Mouse (Mus musculus): ENCODE measurements around the gene Fam171a2. TPM values are rescaled to one million over a fixed set of nuclear protein-coding genes. Genes with fewer than 3 reads are reported as not detected.

Fam171a2 gene
- polyA plus RNA-seq, 1 experiment from 2014 or later: 3.0 TPM

GRCm38 (mm10) chr11:102478671-102479070, 31.2 kb upstream of the Fam171a2 start:
- H3K4me3 ChIP-seq: no peak overlapping the region
- no peaks in the 10 kb centered on the region for H3K4me1 ChIP-seq
- H3K27ac ChIP-seq (replicated peaks): no peak overlapping the region
- peaks cover 86% of the 10 kb centered on the region for H3K36me3 ChIP-seq
- no peak for DNase-seq (ENCODE audit: low spot score)
- 91% methylated on average over 3 of the region's 3 CpGs for WGBS
- H3K9me3 ChIP-seq (replicated peaks): no peaks in the 10 kb centered on the region
- no peaks in the 10 kb centered on the region for H3K27me3 ChIP-seq (ENCODE audit: low read depth, poor library complexity, severe bottlenecking)

- 91% methylated on average over 3 of the region's 3 CpGs for WGBS
- peaks cover 53% of the 10 kb centered on the region for H3K36me3 ChIP-seq
- H3K4me3 ChIP-seq: no peak overlapping the region
- DNase-seq (ENCODE audit: low spot score): no peak
- H3K4me1 ChIP-seq: no peaks in the 10 kb centered on the region; the same call in 1 of the 2 replicates
- H3K27me3 ChIP-seq (ENCODE audit: low read depth, poor library complexity, severe bottlenecking): 0 out of 2 replicates have a peak, but pooled peaks cover 5% of the 10 kb centered on the region
- no peaks in the 10 kb centered on the region for H3K9me3 ChIP-seq (replicated peaks)
- H3K27ac ChIP-seq (replicated peaks): no peak overlapping the region
These were observed 27.5 kb upstream of the Fam171a2 start for GRCm38 (mm10) chr11:102475027-102475426.

GRCm38 (mm10) chr11:102469648-102470357, 22.3 kb upstream of the Fam171a2 start, which contains the start of gene Itga2b:
TSS of gene Itga2b (minus strand) at chr11:102470122.
- Histone ChIP-seq H3K36me3 (peaks cover 7% of the 10 kb centered on the region), H3K4me3 (no peak within 1 kb of the TSS), H3K27ac (replicated peaks) (no peak within 1 kb of the TSS), H3K9me3 (replicated peaks) (no peaks in the 10 kb centered on the region), H3K4me1 (peaks cover 29% of the 10 kb centered on the region), H3K27me3 (ENCODE audit: low read depth, poor library complexity, severe bottlenecking) (peaks cover 54% of the 10 kb centered on the region)
- WGBS: 63% methylated on average over 11 of the region's 11 CpGs
- DNase-seq (ENCODE audit: low spot score): no peak

- WGBS: under 1% methylated on average over 37 of the region's 37 CpGs
These were observed 19.7 kb upstream of the Fam171a2 start for GRCm38 (mm10) chr11:102467041-102467631.

GRCm38 (mm10) chr11:102465713-102466436, 18.4 kb upstream of the Fam171a2 start:
- H3K4me1 ChIP-seq: peaks cover 29% of the 10 kb centered on the region
- H3K27ac ChIP-seq (replicated peaks): 0 out of 2 replicates have a peak overlapping the region, but pooled peaks have one; percentile 23
- no peaks in the 10 kb centered on the region for H3K36me3 ChIP-seq
- H3K27me3 ChIP-seq (ENCODE audit: low read depth, poor library complexity, severe bottlenecking): peaks cover 70% of the 10 kb centered on the region
- 8% methylated on average over 26 of the region's 26 CpGs for WGBS
- H3K9me3 ChIP-seq (replicated peaks): no peaks in the 10 kb centered on the region
- peak overlapping the region; percentile 24; the same call in 1 of the 2 replicates for H3K4me3 ChIP-seq
- DNase-seq (ENCODE audit: low spot score): peak; percentile 55

More at GRCm38 (mm10) chr11:102467041-102467631, 19.7 kb upstream of the Fam171a2 start:
- DNase-seq (ENCODE audit: low spot score): peak; percentile 89
- Histone ChIP-seq H3K27me3 (ENCODE audit: low read depth, poor library complexity, severe bottlenecking) (peaks cover 62% of the 10 kb centered on the region), H3K4me1 (peaks cover 29% of the 10 kb centered on the region), H3K36me3 (no peaks in the 10 kb centered on the region), H3K27ac (replicated peaks) (peak overlapping the region; percentile 78), H3K4me3 (peak overlapping the region; percentile 60), H3K9me3 (replicated peaks) (no peaks in the 10 kb centered on the region)

- peaks cover 29% of the 10 kb centered on the region for H3K4me1 ChIP-seq
- H3K4me3 ChIP-seq: no peak overlapping the region
- no peak overlapping the region for H3K27ac ChIP-seq (replicated peaks)
- no peak for DNase-seq (ENCODE audit: low spot score)
- H3K27me3 ChIP-seq (ENCODE audit: low read depth, poor library complexity, severe bottlenecking): peaks cover 71% of the 10 kb centered on the region
- whole genome bisulfite sequencing: 93% methylated on average over 6 of the region's 6 CpGs
- no peaks in the 10 kb centered on the region for H3K36me3 ChIP-seq
- no peaks in the 10 kb centered on the region for H3K9me3 ChIP-seq (replicated peaks)
These were observed 17.4 kb upstream of the Fam171a2 start for GRCm38 (mm10) chr11:102464901-102465300.

GRCm38 (mm10) chr11:102461764-102462163, 14.3 kb upstream of the Fam171a2 start:
- 88% methylated on average over 3 of the region's 3 CpGs for WGBS
- DNase-seq (ENCODE audit: low spot score): no peak
- Histone ChIP-seq H3K27me3 (ENCODE audit: low read depth, poor library complexity, severe bottlenecking) (peaks cover 65% of the 10 kb centered on the region), H3K4me3 (no peak overlapping the region), H3K27ac (replicated peaks) (no peak overlapping the region), H3K36me3 (no peaks in the 10 kb centered on the region), H3K9me3 (replicated peaks) (no peaks in the 10 kb centered on the region), H3K4me1 (peaks cover 21% of the 10 kb centered on the region)

GRCm38 (mm10) chr11:102460541-102460940, 13.1 kb upstream of the Fam171a2 start:
- no peak for DNase-seq (ENCODE audit: low spot score)
- H3K4me1 ChIP-seq: peaks cover 21% of the 10 kb centered on the region
- H3K36me3 ChIP-seq: no peaks in the 10 kb centered on the region
- no peaks in the 10 kb centered on the region for H3K9me3 ChIP-seq (replicated peaks)
- WGBS: 55% methylated on average over 16 of the region's 16 CpGs
- H3K27ac ChIP-seq (replicated peaks): no peak overlapping the region
- H3K27me3 ChIP-seq (ENCODE audit: low read depth, poor library complexity, severe bottlenecking): peaks cover 63% of the 10 kb centered on the region
- no peak overlapping the region for H3K4me3 ChIP-seq

GRCm38 (mm10) chr11:102455740-102456396, 8.4 kb upstream of the Fam171a2 start:
- H3K27me3 ChIP-seq (ENCODE audit: low read depth, poor library complexity, severe bottlenecking): peaks cover 80% of the 10 kb centered on the region
- H3K27ac ChIP-seq (replicated peaks): peak overlapping the region; percentile 75
- DNase-seq (ENCODE audit: low spot score): peak; percentile 84
- peak overlapping the region; percentile 65 for H3K4me3 ChIP-seq
- no peaks in the 10 kb centered on the region for H3K36me3 ChIP-seq
- WGBS: under 1% methylated on average over 40 of the region's 40 CpGs
- H3K9me3 ChIP-seq (replicated peaks): no peaks in the 10 kb centered on the region
- H3K4me1 ChIP-seq: peaks cover 32% of the 10 kb centered on the region

GRCm38 (mm10) chr11:102453131-102453530, 5.6 kb upstream of the Fam171a2 start:
- H3K4me1 ChIP-seq: peaks cover 43% of the 10 kb centered on the region
- H3K4me3 ChIP-seq: 0 out of 2 replicates have a peak overlapping the region, but pooled peaks have one; percentile 9
- H3K9me3 ChIP-seq (replicated peaks): no peaks in the 10 kb centered on the region
- peaks cover 92% of the 10 kb centered on the region for H3K27me3 ChIP-seq (ENCODE audit: low read depth, poor library complexity, severe bottlenecking)
- no peak for DNase-seq (ENCODE audit: low spot score)
- 19% methylated on average over 10 of the region's 10 CpGs for WGBS
- no peaks in the 10 kb centered on the region for H3K36me3 ChIP-seq
- no peak overlapping the region for H3K27ac ChIP-seq (replicated peaks)

- H3K9me3 ChIP-seq (replicated peaks): no peaks in the 10 kb centered on the region
- no peaks in the 10 kb centered on the region for H3K36me3 ChIP-seq
- no peak overlapping the region for H3K4me3 ChIP-seq
- DNase-seq (ENCODE audit: low spot score): no peak
- H3K4me1 ChIP-seq: peaks cover 57% of the 10 kb centered on the region
- H3K27me3 ChIP-seq (ENCODE audit: low read depth, poor library complexity, severe bottlenecking): peaks cover 62% of the 10 kb centered on the region
- no peak overlapping the region for H3K27ac ChIP-seq (replicated peaks)
- WGBS: 55% methylated on average over 17 of the region's 17 CpGs
These were observed 1.8 kb upstream of the Fam171a2 start for GRCm38 (mm10) chr11:102449043-102450008.
